Mouse (Mus musculus) CH12.LX (cell line): ENCODE measurements around the gene Akap7. TPM values are rescaled to one million over a fixed set of nuclear protein-coding genes. Genes with fewer than 3 reads are reported as not detected.

Experiments used
- DNase-seq: peaks from one replicate; pipeline ENCODE4 v3.0.0-alpha.2; 2013; ENCODE audit errors: extremely low read depth
- H3K27ac ChIP-seq: 2 replicates; pipeline ENCODE4 v1.5.1; 2012; ENCODE audit warnings: low read depth, mild to moderate bottlenecking, control low read depth, moderate library complexity; ENCODE audit not compliant: insufficient read depth
- H3K27me3 ChIP-seq: replicated peaks from 2 replicates; pipeline ENCODE3; 2012; ENCODE audit warnings: inconsistent platforms
- H3K36me3 ChIP-seq, 2 experiments: replicated peaks in 1 of 2; 2 replicates each; pipeline versions ENCODE3 to v1.6.1; 2012; ENCODE audit warnings: inconsistent platforms in 1 of 2, low read length in 1 of 2, mild to moderate bottlenecking in 1 of 2, mixed read lengths in 1 of 2, moderate library complexity in 1 of 2; ENCODE audit not compliant: control insufficient read depth in 1 of 2, insufficient read depth in 1 of 2
- H3K4me1 ChIP-seq, 2 experiments: 2 replicates each; pipeline ENCODE4 v1.6.1; 2012; ENCODE audit warnings: inconsistent platforms in 1 of 2, moderate library complexity in 1 of 2; ENCODE audit not compliant: insufficient read depth in 2 of 2, control insufficient read depth in 1 of 2
- H3K4me2 ChIP-seq: 2 replicates; pipeline ENCODE4 v1.6.1; 2012; ENCODE audit warnings: low read depth, mild to moderate bottlenecking, control low read depth; ENCODE audit not compliant: poor library complexity, insufficient read depth, severe bottlenecking
- H3K4me3 ChIP-seq, 3 experiments: fragments of 150-350 bp in 1 of 3; sonication (generic) in 1 of 3; replicated peaks in 1 of 3; 2 replicates each; pipeline versions ENCODE3 to v1.5.1; 2011 to 2012; ENCODE audit warnings: low read depth in 2 of 3, low read length in 2 of 3, mild to moderate bottlenecking in 2 of 3, moderate library complexity in 2 of 3, control low read depth in 1 of 3, improper control_type of control experiment in 1 of 3, inconsistent platforms in 1 of 3, mixed read lengths in 1 of 3; ENCODE audit not compliant: poor library complexity in 1 of 3
- H3K79me2 ChIP-seq: replicated peaks from 2 replicates; pipeline ENCODE4 v1.6.1; 2012; ENCODE audit warnings: mild to moderate bottlenecking, moderate library complexity; ENCODE audit not compliant: control insufficient read depth, poor library complexity, insufficient read depth, severe bottlenecking; ENCODE audit errors: extremely low read depth
- H3K9ac ChIP-seq: 2 replicates; pipeline ENCODE4 v1.6.1; 2012; ENCODE audit warnings: low read depth, mild to moderate bottlenecking, control low read depth, moderate library complexity; ENCODE audit not compliant: insufficient read depth
- H3K9me3 ChIP-seq: replicated peaks from 2 replicates; pipeline ENCODE3; 2012; ENCODE audit warnings: low read length, inconsistent platforms, mixed read lengths
- BHLHE40 ChIP-seq: IDR thresholded peaks from 2 replicates; pipeline ENCODE4 v1.6.1; 2011; ENCODE audit warnings: mild to moderate bottlenecking, low read depth, low read length, improper control_type of control experiment
- CHD2 ChIP-seq: IDR thresholded peaks from 2 replicates; pipeline ENCODE4 v1.6.1; 2011; ENCODE audit warnings: low read length, improper control_type of control experiment
- CTCF ChIP-seq, 2 experiments: IDR thresholded peaks in 1 of 2; conservative IDR thresholded peaks in 1 of 2; 2 replicates each; pipeline ENCODE4 v1.5.1; 2011 to 2012; ENCODE audit warnings: low read depth in 2 of 2, low read length in 2 of 2, improper control_type of control experiment in 1 of 2, inconsistent platforms in 1 of 2, mild to moderate bottlenecking in 1 of 2, moderate library complexity in 1 of 2
- ETS1 ChIP-seq: conservative IDR thresholded peaks from 2 replicates; pipeline ENCODE4 v1.6.1; 2012; ENCODE audit warnings: low read depth, mild to moderate bottlenecking, inconsistent platforms, low read length, improper control_type of control experiment, moderate library complexity
- GABPA ChIP-seq: IDR thresholded peaks from 2 replicates; pipeline ENCODE4 v1.6.1; 2012; ENCODE audit warnings: low read depth, low read length, improper control_type of control experiment, inconsistent platforms; ENCODE audit not compliant: insufficient replicate concordance
- HCFC1 ChIP-seq: IDR thresholded peaks from 2 replicates; pipeline ENCODE4 v1.6.1; 2012; ENCODE audit warnings: low read depth, mild to moderate bottlenecking, inconsistent platforms, low read length, improper control_type of control experiment
- IRF4 ChIP-seq: IDR thresholded peaks from 2 replicates; pipeline ENCODE4 v1.6.1; 2014; ENCODE audit warnings: low read depth, mild to moderate bottlenecking, inconsistent platforms, low read length, improper control_type of control experiment
- MAFK ChIP-seq: IDR thresholded peaks from 2 replicates; pipeline ENCODE4 v1.6.1; 2011; ENCODE audit warnings: low read length, improper control_type of control experiment; ENCODE audit not compliant: insufficient replicate concordance
- MAX ChIP-seq: IDR thresholded peaks from 2 replicates; pipeline ENCODE4 v1.6.1; 2011; ENCODE audit warnings: low read length, improper control_type of control experiment
- NRF1 ChIP-seq: IDR thresholded peaks from 2 replicates; pipeline ENCODE4 v1.6.1; 2014; ENCODE audit warnings: low read depth, mild to moderate bottlenecking, inconsistent platforms, low read length, improper control_type of control experiment, moderate library complexity
- PAX5 ChIP-seq: IDR thresholded peaks from 2 replicates; pipeline ENCODE4 v1.6.1; 2012; ENCODE audit warnings: low read length, inconsistent platforms, mixed read lengths
- POLR2A ChIP-seq: IDR thresholded peaks from 2 replicates; pipeline ENCODE4 v1.6.1; 2011; ENCODE audit warnings: low read depth, mild to moderate bottlenecking, improper control_type of control experiment, low read length
- POLR2AphosphoS2 ChIP-seq: IDR thresholded peaks from 2 replicates; pipeline ENCODE4 v1.6.1; 2011; ENCODE audit warnings: low read depth, low read length, improper control_type of control experiment
- SIN3A ChIP-seq: IDR thresholded peaks from 2 replicates; pipeline ENCODE4 v1.6.1; 2012; ENCODE audit warnings: low read length, improper control_type of control experiment, inconsistent platforms
- TBP ChIP-seq: conservative IDR thresholded peaks from 2 replicates; pipeline ENCODE4 v1.6.1; 2011; ENCODE audit warnings: low read depth, low read length, improper control_type of control experiment
- UBTF ChIP-seq: IDR thresholded peaks from 2 replicates; pipeline ENCODE4 v1.6.1; 2012; ENCODE audit warnings: low read depth, mild to moderate bottlenecking, inconsistent platforms, low read length, improper control_type of control experiment, moderate library complexity
- USF1 ChIP-seq: IDR thresholded peaks from 2 replicates; pipeline ENCODE4 v1.6.1; 2014; ENCODE audit warnings: low read depth, mild to moderate bottlenecking, inconsistent platforms, low read length, improper control_type of control experiment
- ZKSCAN1 ChIP-seq: IDR thresholded peaks from 2 replicates; pipeline ENCODE4 v1.6.1; 2012; ENCODE audit warnings: low read depth, inconsistent platforms, low read length, improper control_type of control experiment, borderline replicate concordance
- ZMIZ1 ChIP-seq: IDR thresholded peaks from 2 replicates; pipeline ENCODE4 v1.6.1; 2012; ENCODE audit warnings: low read depth, mild to moderate bottlenecking, inconsistent platforms, low read length, improper control_type of control experiment
- ZNF384 ChIP-seq: IDR thresholded peaks from 2 replicates; pipeline ENCODE4 v1.6.1; 2012; ENCODE audit warnings: low read depth, low read length, improper control_type of control experiment, inconsistent platforms
- dilution Hi-C: fragments of 300-500 bp; cut with MboI; formaldehyde crosslinking; loops from 2 replicates; pipeline ENCODE4 v1.14.3; 2020; ENCODE audit warnings: low sequenced_read_pairs; ENCODE audit not compliant: extremely low pct_unique_long_range_greater_than_20kb, extremely low pct_ligation_motif_present
- in situ Hi-C: fragments of 300-500 bp; cut with MboI; formaldehyde crosslinking; loops from 3 replicates; pipeline ENCODE4 v1.14.3; 2019; ENCODE audit warnings: low sequenced_read_pairs, low pct_ligation_motif_present, low pct_unique_long_range_greater_than_20kb, mixed read lengths
- polyA plus RNA-seq: library from polyadenylated mRNA; unstranded; fragments of >175 nt; gene quantifications from 2 replicates; pipeline ENCODE4 v1.2.1, GENCODE M21; 2012; ENCODE audit warnings: low read depth; ENCODE audit not compliant: insufficient read length
- total RNA-seq, 2 experiments: library from RNA; depleted of rRNA; stranded (reverse); fragments of 300-350 nt in 1 of 2; fragments of >200 nt in 1 of 2; gene quantifications; 2 replicates each; pipeline ENCODE4 v1.2.3; 2012 to 2014

Akap7 gene
- total and polyA plus RNA-seq, 3 experiments, result 6.2 to 12.1 (median 7.1) TPM

GRCm38 (mm10) chr10:25141781-25142180 lies 165.9 kb downstream of the Akap7 start:
- in situ Hi-C loops, result no loop called here
- H3K9me3 ChIP-seq, result peaks cover 4% of the 10 kb centered on the region
- H3K4me2 ChIP-seq, result no peak overlapping the region
- no peaks in the 10 kb centered on the region for H3K79me2 ChIP-seq
- no peak overlapping the region for H3K4me3 ChIP-seq
- TF ChIP-seq GABPA, result no peak
- no peak for TF ChIP-seq NRF1
- TF ChIP-seq POLR2A, result no peak
- TF ChIP-seq ZMIZ1, result no peak
- TF ChIP-seq USF1, result no peak
- no peak for TF ChIP-seq ETS1
- TF ChIP-seq TBP, result no peak
- TF ChIP-seq MAX, result no peak
- no peak for TF ChIP-seq IRF4
- TF ChIP-seq UBTF, result no peak
- no peak for TF ChIP-seq POLR2AphosphoS2
- TF ChIP-seq CHD2, result no peak
- no peak for TF ChIP-seq CTCF (conservative IDR thresholded peaks at IDR 0.05 in 1 of 2, IDR thresholded peaks at IDR 0.05 in 1 of 2; ENCODE audit: low read depth in 2 of 2, low read length in 2 of 2)
- TF ChIP-seq PAX5, result no peak
- TF ChIP-seq SIN3A, result no peak
- no peak for TF ChIP-seq HCFC1
- no peak for TF ChIP-seq BHLHE40
- TF ChIP-seq ZKSCAN1, result no peak
- no peak for DNase-seq
- no peaks in the 10 kb centered on the region for H3K4me1 ChIP-seq
- H3K27me3 ChIP-seq, result no peaks in the 10 kb centered on the region
- H3K36me3 ChIP-seq, result no peaks in the 10 kb centered on the region
- H3K27ac ChIP-seq, result no peak overlapping the region
- dilution Hi-C loops, result no loop called here
- no peak overlapping the region for H3K9ac ChIP-seq

DNA sequence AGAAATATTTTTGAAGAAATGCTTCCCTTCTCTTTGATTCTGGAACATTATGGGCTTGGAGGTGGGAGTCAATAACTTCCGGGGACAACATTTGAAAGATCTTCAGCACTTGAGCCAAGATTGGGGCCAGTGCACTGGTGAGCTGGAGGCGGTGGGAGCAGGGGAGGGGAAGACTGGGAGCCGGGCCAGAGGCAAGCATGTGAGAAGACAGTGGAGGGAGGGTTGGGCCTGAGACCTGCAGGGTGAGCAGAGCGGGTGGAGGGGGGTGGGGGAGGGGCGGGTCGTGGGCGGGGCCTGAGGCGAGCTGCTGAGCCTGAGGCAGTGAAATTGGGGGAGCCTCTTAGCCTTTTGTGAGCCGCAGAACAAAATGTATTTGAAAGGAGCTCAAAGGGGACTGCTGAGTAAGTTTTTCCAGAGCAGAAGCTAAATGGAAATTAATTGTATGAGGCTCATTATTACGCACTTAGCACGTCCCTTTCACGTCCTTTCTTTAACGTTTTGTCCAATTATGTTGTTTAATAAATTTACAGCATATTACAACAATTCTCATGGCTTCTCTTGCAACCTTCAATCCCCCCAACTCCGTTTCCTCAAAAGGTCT lies 167.4 kb downstream of the Akap7 start:
- H3K4me1 ChIP-seq, result no peaks in the 10 kb centered on the region
- H3K4me3 ChIP-seq, result no peak overlapping the region
- no peak for DNase-seq
- H3K27me3 ChIP-seq, result no peaks in the 10 kb centered on the region
- H3K79me2 ChIP-seq, result no peaks in the 10 kb centered on the region
- TF ChIP-seq ZNF384 (no peak), MAFK (no peak)
- in situ Hi-C loops (no loop called here), dilution Hi-C loops (no loop called here)
- peaks cover 4% of the 10 kb centered on the region for H3K9me3 ChIP-seq
- H3K9ac ChIP-seq, result no peak overlapping the region
- H3K27ac ChIP-seq, result no peak overlapping the region
- no peak overlapping the region; the same call in 1 of the 2 replicates for H3K4me2 ChIP-seq
- no peaks in the 10 kb centered on the region for H3K36me3 ChIP-seq
